Mouse (Mus musculus): ENCODE data around the gene Psip1.

DNA sequence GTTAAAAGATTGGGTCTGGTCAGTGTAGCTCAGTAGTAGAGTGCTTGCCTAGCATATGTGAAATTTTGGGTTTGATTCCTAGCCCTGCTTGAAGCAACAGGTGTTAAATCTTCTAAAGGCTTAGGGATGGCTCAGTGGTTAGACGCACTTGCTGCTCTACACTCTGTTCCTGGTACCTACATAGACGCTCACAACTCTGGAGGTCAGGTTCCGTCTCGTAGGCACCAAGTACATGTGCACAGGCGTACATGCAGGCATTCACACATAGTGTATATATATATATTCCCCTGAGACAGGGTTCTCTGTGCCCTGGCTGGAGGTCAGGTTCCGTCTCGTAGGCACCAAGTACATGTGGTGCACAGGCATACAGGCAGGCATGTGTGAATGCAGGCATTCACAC is 59.1 kb downstream of the Psip1 start:
- TF ChIP-seq CTCF (IDR thresholded peaks at IDR 0.05) (no peak), EP300 (IDR thresholded peaks at IDR 0.05; ENCODE audit: insufficient read depth, low read depth, low read length) (no peak), POLR2A (IDR thresholded peaks at IDR 0.05; ENCODE audit: insufficient read depth, low read depth, low read length) (no peak)
